Mouse (Mus musculus) layer of hippocampus, postnatal 36 days (tissue): ENCODE data around the gene Phkb. TPM values are rescaled to one million over a fixed set of nuclear protein-coding genes. Genes with fewer than 3 reads are reported as not detected.

Experiments used
- DNase-seq, 2 experiments: peaks; one replicate each; pipeline ENCODE4 v3.0.0; 2022
- total RNA-seq, 2 experiments: library from RNA; stranded (reverse); gene quantifications; 2 replicates each; pipeline ENCODE4 v1.2.3; 2021

Phkb gene
- total RNA-seq, 2 experiments from 2014 or later: 37.7 to 44.5 TPM

GRCm38 (mm10) chr8:86090666-86091065 is 249.9 kb downstream of the Phkb start:
- DNase-seq: no peak

Other genes starting within 250 kb of the Phkb start
- gene Neto2, start 140.0 kb upstream of the Phkb start, total RNA-seq: 10 to 100 TPM; 42.4 to 47.9 TPM
- gene Itfg1, start within 50 bp of the Phkb start, total RNA-seq: 100 to 1,000 TPM; 145 to 158 TPM